Mouse (Mus musculus): ENCODE results near the gene Gstk1. TPM values are rescaled to one million over a fixed set of nuclear protein-coding genes. Genes with fewer than 3 reads are reported as not detected.

Gene Gstk1
- total RNA-seq (2021), result 10 to 100 TPM; 10.8 to 11.0 TPM
- long read RNA-seq, experiment 1, partial matches to known transcripts, result 0 of 3 reads
- long read RNA-seq, experiment 1, other reads (novel, unspliced or antisense), result 0 of 3 reads
- long read RNA-seq, experiment 2, transcript Gstk1-201 (8 exons, 930 nt), result major isoform, 9 of 9 reads
- long read RNA-seq, experiment 2, partial matches to known transcripts, result 0 of 9 reads
- long read RNA-seq, experiment 2, other reads (novel, unspliced or antisense), result 0 of 9 reads

GRCm38 (mm10) chr6:42245711-42246353, at the start of gene Gstk1:
Gstk1 (plus strand) TSS chr6:42245935.
- peak within 1 kb of the TSS; percentile 75 for H3K27ac ChIP-seq
- DNase-seq (ENCODE audit: low spot score in 2 of 2), result peak; percentile 61 to 75
- no peak for TF ChIP-seq CTCF (conservative IDR thresholded peaks at IDR 0.05)
- H3K4me3 ChIP-seq, result peak within 1 kb of the TSS; percentile 70

- H3K27ac ChIP-seq, result no peak overlapping the region
- no peak overlapping the region for H3K4me3 ChIP-seq
- peak; percentile 42 to 44 for DNase-seq (ENCODE audit: low spot score in 2 of 2)
- TF ChIP-seq CTCF (conservative IDR thresholded peaks at IDR 0.05), result peak; percentile 78
Observed at GRCm38 (mm10) chr6:42197710-42198109, 48.0 kb upstream of the Gstk1 start.

DNA sequence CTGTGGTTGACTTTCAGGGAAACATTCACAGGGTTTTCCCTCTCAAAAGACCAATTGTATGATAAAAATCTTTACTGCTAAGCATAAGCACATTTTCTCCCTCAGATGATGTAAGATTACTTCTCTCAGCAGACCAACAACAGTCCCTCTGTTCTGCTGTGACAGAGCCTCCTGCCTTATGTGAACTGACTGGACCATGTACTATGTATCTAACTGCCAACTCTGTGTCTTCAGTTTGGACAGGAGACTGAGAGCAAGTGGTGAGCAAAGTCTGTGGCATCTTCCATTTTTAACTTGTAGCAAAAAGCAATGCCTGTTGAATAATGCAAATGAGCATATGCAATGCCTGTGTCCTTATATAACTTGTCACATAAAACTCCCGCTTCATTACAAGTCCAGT, 46.2 kb upstream of the Gstk1 start:
- no peak overlapping the region for H3K4me3 ChIP-seq
- no peak overlapping the region for H3K27ac ChIP-seq
- DNase-seq (ENCODE audit: low spot score in 2 of 2), result no peak
- no peak for TF ChIP-seq CTCF (conservative IDR thresholded peaks at IDR 0.05)

DNA sequence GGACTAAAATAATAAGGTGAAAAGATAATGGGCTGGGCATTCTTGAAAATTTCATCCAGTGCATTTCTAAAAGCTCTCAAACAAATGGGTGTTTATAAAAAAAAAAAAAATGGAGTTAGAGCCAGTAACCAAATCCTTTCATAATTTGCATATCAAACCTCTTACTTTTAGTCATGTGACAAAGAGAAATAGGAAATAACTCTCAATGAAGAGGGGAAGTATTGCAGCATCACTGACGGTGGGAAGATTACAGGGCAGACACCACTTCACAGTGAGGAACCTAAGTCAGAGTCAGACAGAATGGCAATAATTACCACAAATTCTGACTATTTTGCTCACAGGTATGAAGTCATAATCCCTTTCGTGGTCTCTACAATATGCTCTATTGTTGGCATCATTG, 30.7 kb upstream of the Gstk1 start, which contains the start of gene Tas2r144:
Gene Tas2r144, plus strand, starts transcription at position 301 of the 400 bp plus-strand sequence.
- no peak for DNase-seq (ENCODE audit: low spot score in 2 of 2)
- no peak within 1 kb of the TSS for H3K4me3 ChIP-seq
- no peak for TF ChIP-seq CTCF (conservative IDR thresholded peaks at IDR 0.05)

GRCm38 (mm10) chr6:42222286-42222685, 23.4 kb upstream of the Gstk1 start:
- TF ChIP-seq CTCF (conservative IDR thresholded peaks at IDR 0.05), result no peak
- Histone ChIP-seq H3K4me3 (no peak overlapping the region), H3K27ac (no peak overlapping the region)
- DNase-seq (ENCODE audit: low spot score in 2 of 2), result no peak

More for the DNA sequence above, 30.7 kb upstream of the Gstk1 start, which contains the start of gene Tas2r144:
- H3K27ac ChIP-seq, result no peak within 1 kb of the TSS

DNA sequence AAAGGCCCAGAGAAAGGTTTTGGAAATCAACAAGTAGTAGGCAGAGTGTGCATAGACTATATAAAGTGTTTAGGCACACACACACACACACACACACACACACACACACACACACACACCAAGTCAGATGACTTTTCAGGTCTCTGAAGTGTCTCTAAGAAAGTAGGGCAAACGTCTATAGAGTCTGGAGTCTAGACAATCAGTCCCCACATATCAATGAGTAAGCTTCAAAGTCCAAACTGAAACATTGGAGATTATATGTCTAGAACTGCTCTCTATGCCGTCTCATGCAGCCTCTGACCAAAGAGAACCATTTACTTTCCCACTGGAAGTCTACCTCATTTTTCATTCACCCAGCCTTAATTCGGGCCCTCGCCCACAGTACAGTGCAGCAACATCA, 20.7 kb upstream of the Gstk1 start:
- H3K27ac ChIP-seq, result no peak overlapping the region
- no peak for DNase-seq (ENCODE audit: low spot score in 2 of 2)
- no peak for TF ChIP-seq CTCF (conservative IDR thresholded peaks at IDR 0.05)
- H3K4me3 ChIP-seq, result no peak overlapping the region

DNA sequence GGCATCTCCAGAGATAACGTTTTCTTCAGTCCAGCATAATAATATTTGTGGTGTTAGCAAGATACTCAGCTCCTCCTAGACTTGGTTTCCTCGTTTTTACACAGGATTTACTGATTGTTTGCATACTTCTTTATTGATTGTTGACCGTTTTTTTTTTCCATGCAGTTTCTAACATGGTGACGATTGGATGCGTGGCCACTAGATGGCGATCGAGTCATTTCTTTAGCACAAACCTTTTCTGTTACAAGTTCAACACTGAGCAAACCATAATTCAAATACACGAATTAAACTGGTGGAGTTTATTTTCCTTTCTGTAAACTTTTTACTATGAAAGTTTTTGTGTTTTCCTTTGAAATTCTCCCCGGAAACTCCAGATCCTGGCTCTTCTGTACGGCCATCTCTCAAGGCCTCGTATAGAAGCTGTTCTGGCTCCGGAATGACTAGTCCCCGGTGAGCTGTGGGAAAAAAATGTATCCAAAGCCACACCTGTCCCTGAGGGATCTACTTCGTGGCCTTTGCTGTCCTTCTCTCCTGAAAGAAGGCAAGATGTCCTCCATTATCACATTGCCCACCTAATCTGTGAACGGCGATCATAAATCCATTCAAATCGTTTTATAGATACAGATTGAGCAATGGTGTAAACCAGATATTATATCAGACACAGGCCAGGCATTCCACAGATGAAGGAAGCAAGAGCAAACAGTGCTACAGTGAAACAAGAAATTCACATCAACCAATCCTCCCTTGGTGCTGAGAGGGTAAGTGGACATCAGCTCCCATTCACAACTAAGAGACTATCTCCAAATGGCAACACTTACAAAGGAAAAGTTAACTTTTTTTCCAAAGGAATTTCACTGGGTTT, 18.3 kb upstream of the Gstk1 start:
- Histone ChIP-seq H3K27ac (no peak overlapping the region), H3K4me3 (no peak overlapping the region; the same call in 1 of the 2 replicates)
- DNase-seq (ENCODE audit: low spot score in 2 of 2), result peak; percentile 40 to 72
- peak; percentile 90 for TF ChIP-seq CTCF (conservative IDR thresholded peaks at IDR 0.05)

- no peak overlapping the region for H3K27ac ChIP-seq
- H3K4me3 ChIP-seq, result no peak overlapping the region
- no peak for DNase-seq (ENCODE audit: low spot score in 2 of 2)
- no peak for TF ChIP-seq CTCF (conservative IDR thresholded peaks at IDR 0.05)
Observed at GRCm38 (mm10) chr6:42229610-42230009, 16.1 kb upstream of the Gstk1 start.

GRCm38 (mm10) chr6:42231191-42231590, 14.5 kb upstream of the Gstk1 start:
- no peak for TF ChIP-seq CTCF (conservative IDR thresholded peaks at IDR 0.05)
- peak in 1 of 2 experiments; percentile 35 for DNase-seq (ENCODE audit: low spot score in 2 of 2)
- no peak overlapping the region for H3K4me3 ChIP-seq
- peak overlapping the region; percentile 36; the same call in 1 of the 2 replicates for H3K27ac ChIP-seq

GRCm38 (mm10) chr6:42237276-42237805, 8.4 kb upstream of the Gstk1 start:
- TF ChIP-seq CTCF (conservative IDR thresholded peaks at IDR 0.05), result no peak
- no peak for DNase-seq (ENCODE audit: low spot score in 2 of 2)
- no peak overlapping the region for H3K27ac ChIP-seq
- H3K4me3 ChIP-seq, result no peak overlapping the region

DNA sequence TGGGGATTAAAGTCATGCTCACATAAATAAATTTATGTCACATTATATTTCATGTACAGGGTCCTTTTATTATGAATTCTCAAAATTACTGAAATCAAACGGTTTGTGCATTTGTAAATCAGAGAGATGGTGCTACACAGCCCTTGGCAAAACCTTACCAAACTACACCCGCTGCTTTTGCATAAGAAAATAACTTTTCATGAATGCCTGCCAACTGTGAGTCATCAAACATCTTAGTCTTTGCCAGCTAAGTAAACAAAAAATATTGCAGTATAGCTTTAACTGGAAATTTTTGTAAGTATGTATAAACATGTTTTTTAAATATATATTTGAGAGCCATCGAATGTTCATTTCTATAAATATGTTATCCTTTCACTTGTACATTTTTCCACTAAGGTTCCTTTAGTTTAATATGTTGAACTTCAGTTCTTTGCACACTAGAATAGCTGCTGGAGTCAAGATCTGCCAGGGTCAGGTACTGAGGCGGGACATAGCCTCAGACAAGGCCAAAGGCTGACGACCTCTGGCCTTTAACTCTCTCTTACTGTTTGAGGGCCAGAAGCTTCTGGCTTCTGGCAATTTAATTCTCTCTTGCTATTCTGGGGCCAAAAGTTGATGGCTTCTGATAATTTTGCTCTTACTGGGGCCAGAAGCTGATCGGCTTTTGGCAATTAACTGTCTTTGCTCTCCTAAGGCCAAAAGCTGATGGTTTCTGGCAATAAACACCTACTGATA, 4.3 kb upstream of the Gstk1 start:
- no peak for DNase-seq (ENCODE audit: low spot score in 2 of 2)
- no peak overlapping the region for H3K4me3 ChIP-seq
- no peak for TF ChIP-seq CTCF (conservative IDR thresholded peaks at IDR 0.05)
- no peak overlapping the region for H3K27ac ChIP-seq

DNA sequence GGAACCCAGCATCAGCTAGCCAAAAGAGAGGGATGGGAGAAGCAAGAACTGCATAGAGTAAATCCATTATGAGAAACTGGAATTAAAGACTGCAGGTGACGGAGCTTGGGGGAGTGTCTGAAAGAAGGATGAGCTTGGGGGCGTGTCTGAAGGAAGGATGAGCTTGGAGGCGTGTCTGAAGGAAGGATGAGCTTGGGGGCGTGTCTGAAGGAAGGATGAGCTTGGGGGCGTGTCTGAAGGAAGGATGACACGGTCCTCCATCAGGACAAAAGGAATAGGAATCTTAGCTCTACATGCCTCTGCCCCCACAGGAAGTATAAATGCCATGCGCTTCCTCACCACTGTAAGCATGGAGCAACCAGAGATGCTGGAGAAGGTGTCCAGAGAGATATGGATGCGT, 1.4 kb downstream of the Gstk1 start:
- Histone ChIP-seq H3K27ac (no peak overlapping the region), H3K4me3 (no peak overlapping the region)
- DNase-seq (ENCODE audit: low spot score in 2 of 2), result no peak
- TF ChIP-seq CTCF (conservative IDR thresholded peaks at IDR 0.05), result no peak

Measured in layer of hippocampus, adult 2 months (tissue).